Mouse (Mus musculus) A20 (cell line): ENCODE results near the gene Tnfrsf8.
"Not testable (repeated sequence)": the region's sequence is repeated elsewhere in the genome, so short reads cannot be mapped to it uniquely, and the experiment has no call there.

Experiments
- DNase-seq: peaks from one replicate; pipeline ENCODE4 v3.0.0-alpha.2; 2011; ENCODE audit warnings: low read depth, low spot score

The Tnfrsf8 gene

DNA sequence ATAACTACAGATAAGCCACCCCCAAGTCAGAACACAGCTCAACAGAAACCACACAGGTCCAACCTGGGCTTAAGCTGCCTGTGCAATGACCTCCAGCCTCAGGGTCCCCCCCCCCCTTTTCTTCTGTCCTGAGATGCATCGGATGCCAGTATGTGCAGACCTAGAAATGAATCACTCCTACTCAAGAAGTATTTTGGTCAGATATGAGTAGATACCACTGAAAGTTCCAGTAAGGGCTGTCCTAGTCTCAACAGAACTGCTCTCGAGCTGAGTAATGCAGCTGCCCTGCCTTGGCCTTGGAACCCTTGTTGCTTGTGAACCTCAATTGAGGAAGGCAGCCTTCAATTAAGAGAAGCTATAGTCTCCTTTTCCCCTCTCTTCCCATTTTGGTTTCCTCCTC, 4.1 kb downstream of the Tnfrsf8 start:
- no peak for DNase-seq

DNA sequence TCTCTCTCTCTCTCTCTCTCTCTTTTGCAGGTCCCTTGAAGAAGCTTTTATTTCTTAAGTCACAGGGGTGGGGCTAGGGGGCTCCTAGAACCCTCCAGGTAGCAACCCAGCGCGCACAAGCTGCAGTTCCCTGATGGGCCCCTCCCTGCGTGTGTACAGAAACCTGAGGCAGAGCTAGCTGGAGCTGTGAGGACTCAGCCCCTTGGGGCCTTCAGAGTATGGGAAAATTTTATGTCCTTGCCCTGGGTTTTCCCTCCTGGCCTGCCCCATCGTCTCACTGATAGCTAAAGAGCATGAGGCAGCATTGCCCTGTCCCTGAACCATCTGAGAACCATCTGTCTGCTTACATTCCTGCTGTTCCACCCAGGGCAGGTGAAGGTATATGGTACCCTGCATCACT, 8.5 kb downstream of the Tnfrsf8 start:
- DNase-seq: no peak

DNA sequence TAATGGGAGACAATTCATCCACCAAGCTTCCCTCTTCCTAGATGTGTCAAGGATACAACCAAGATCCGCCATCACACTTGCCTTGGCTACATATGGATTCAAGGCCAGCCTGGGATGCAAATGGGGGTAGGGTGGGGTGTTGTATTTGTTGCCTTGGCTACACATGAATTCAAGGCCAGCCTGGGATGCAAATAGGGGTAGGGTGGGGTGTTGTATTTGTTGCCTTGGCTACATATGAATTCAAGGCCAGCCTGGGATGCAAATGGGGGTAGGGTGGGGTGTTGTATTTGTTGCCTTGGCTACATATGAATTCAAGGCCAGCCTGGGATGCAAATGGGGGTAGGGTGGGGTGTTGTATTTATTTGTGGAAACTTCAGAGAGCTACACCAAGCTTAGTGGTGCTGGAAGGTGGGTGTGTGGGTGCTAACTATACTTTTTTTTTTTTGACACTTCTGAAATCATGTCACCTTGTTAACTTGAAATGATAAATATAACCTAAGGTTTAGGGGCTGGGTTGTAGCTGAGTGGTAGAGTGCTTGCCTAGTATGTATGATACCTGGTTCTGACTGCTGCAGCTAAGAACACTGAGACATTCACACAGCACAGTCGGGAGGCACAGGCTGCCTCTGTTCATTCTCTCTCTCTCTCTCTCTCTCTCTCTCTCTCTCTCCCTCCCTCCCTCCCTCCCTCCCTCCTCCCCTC, 9.2 kb downstream of the Tnfrsf8 start:
- not testable (repeated sequence) for DNase-seq

DNA sequence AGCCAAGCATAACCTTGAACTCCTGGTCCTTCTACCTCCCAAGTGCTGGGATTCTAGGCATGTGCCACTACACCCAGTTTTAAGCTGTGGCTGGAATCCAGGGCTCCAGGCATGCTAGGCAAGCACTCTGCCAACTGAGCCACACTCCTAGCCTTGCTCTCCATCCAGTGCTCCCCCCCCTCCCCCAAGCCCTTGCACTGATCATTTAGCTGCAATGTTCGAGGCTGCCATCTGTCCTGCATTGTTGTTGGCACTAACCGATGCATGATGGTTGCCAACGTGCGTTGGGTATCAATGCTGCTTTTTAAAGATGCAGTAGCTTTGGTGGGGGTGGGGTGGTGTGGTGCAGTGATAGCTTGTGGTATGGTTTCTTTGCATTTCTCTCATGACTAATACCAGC, 10.9 kb downstream of the Tnfrsf8 start:
- DNase-seq: no peak

DNA sequence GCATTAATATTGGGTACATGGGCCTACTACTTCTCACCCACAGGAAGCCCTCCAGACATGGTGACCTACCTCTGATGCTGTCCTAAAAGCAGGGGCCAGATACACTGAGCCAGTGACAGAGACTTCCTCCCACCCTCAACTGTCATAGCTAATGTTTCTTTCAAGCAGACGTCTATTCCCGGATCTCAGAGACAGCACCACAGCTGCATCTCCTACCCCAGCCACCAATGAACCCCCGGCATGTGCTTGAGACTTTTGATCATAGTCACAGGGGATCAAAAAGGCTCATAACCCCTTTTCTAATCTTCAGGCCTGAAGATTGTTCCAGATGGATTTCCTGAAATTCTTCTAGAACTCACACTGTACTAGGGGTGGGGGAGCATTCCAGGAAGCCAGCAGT, 12.9 kb downstream of the Tnfrsf8 start:
- no peak for DNase-seq

DNA sequence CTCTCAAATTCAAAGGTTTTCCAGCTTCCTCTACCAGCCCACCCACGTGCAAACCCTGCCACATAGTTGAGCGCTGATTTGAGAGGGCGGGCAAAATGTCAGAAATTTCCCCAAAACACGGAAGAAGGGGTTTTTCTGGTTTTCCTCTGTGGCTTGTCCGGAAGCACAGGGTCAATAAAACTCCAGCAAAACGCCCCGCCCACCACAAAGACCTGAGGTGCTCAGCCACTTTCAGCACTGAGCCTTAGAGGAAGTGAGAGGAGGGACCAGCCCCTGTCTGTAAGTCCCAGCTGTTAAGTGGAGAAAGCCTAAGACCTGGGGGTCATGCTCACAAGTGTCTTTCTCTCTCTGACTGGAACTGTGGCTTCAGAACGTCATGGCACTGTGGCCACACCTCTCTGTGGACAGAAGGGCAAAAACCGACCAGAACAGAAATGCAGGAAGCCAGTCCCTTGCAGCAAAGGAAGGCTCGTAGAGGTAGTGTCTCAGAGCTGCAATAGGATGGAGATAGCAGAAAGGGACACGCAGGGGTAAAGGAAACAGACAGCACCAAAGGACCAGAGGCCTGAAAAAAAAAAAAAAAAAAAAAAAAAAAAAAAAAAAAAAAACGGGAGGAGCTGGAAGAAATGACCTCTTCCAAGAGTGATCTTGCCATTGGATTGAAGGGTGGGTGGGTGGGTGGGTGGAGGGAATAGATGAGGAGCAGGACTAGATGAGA, 14.6 kb downstream of the Tnfrsf8 start:
- peak; percentile 92 for DNase-seq

DNA sequence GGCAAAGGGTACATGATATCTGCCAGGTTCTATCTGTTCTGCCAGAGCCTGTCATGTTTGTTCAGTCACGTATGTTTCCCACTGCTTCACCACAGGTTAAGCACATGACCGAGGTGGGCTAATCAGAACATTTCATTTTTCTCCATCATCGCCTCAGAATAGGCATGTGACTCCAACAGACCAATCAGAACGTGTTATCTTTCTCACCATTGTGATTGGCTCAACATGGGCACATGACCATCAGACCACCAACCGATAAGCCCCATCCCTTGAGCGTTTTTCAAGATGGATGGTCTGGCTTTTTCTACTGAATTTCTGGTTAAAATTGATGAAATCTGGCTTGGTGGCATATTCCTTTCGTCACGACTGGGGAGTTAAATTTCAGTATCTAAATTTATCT, 15.6 kb downstream of the Tnfrsf8 start:
- DNase-seq: no peak

DNA sequence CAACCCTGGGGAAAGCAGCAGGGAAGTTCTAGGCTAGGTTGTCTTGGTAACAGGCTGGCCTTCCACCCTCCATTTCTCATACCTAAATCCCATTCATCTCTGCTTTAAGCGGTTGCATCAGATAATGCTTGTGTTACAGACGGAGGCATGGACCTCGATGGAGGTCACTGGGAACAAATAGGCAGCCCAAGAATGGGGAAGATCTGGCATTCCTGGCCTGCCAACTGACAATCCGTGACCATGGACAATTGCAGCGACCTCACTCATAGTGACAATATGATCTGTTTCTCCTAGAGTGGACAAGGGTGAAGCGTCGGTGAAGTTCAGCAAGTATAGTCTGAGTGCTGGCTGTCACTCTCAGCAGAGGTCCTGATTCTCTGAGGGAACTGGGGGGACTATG, 16.1 kb downstream of the Tnfrsf8 start:
- DNase-seq: no peak

DNA sequence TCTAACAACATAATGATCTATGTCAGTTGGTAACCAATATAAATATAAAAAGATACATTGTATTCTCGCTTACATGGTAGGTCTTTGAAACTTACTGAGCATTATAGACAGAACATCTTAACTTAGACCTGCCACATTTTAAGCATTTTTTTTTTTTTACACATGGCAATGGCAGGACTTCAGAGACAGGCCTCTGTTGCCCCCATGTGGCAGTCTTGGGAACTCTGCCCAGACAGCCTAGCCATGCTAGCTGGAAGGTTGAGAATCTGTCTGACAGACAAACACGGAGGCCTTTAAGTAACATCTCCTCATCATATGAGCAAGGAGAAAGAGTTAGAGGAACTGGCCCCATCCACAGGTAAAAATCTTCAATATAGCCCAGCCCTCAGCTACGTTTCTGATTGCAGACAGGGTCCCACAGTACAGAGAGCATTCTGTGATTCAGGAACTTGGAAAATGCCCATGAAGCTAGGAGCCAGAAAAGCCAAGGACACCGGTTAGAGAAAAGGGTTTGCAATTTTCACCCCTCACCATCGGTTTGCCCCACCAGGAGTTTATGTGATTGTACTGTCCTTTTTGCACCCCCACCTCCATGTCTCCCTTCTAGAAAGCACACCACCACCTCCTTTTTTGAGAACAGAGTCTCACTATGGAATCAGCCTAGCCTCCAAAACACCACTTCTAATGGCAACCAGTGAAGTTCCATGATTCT, 19.2 kb downstream of the Tnfrsf8 start:
- DNase-seq: peak; percentile 70

DNA sequence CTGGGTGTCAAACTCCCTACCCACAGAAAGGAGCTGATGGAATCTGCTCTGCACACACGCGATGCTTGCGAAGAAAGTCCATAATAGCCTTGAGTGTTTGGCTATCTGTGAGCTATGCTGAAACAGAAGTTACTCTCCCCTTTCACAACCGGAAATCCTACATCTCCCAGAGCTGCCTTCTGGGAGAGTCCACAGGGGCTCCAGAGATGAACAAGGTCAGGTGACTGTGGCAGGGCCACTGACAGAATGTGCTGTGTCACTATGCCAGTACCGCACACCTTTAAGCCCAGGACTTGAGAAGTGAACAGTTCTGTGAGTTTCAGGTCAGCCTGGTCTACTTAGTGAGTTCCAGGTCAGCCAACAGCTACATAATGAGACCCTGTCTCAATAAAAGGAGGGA, 20.4 kb downstream of the Tnfrsf8 start:
- no peak for DNase-seq

DNA sequence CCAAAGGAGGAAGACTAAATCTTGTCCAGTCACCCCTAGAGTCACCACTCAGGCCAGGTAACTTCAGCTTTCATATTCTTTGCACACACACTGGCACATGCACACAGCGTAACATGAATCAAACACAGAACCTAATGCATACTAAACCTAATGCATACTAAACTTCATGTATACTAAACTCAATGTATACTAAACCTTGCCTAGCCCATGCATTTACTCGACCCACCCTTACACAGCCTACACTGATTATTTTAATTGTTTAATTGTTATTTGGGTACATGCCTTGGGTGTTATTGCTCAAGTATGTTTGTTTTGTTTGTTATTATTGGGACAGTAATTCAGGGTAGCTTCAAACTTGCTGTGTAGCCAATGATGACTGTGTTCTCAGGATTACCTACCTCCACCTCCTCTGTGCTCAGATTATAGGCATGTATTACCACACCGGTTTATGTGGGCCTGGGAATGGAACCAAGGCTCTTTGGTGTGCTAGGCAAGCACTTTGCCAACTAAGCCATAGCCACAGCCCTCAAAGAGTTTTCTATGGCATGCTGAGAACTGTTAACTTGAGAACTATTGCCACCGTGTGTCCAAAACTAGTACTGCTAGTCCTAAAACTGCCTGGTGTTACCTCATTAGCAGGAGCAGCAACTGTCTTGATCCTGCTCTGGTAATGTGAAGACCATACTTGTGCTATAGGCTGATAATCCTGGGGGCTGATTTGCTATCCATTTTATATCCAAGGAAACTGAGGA, 28.4 kb downstream of the Tnfrsf8 start:
- DNase-seq: peak; percentile 76

DNA sequence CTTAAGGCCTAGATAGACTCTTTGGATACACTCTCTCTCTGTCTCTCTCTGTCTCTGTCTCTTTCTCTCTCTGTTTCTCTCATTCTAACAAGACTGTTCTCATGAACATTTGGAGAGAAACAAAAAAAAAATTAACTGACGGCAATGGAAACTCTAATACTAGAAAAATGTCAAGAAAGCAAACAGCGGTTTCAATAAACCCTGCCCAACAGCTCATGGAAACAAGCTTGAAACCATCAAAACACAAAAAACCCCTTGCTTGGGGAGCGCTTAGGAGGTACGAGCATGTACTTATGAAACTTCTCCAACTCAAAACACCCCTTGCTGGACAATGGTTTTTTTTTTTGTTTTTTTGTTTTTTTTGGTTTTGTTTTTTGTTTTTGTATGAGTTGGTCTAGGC, 30.3 kb downstream of the Tnfrsf8 start:
- no peak for DNase-seq

DNA sequence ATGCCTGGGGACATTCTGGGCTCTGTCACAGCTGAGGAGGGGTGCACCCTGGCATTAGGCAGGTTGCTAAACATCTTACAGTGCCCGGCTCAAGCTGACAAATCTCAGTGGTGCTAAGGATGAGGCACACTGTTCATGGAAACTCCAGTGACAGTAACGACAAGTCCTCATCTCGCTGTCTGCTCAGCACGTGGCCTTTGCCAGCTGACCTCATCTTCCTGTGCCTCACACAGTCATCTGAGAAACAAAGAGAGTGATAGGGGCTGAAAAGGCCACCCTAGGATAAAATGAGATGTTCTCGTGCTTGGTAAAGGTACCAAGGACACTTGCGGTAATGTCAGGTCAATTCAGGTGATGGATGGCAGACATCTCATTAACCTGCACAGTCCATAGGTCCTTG, 31.5 kb downstream of the Tnfrsf8 start:
- DNase-seq: no peak

DNA sequence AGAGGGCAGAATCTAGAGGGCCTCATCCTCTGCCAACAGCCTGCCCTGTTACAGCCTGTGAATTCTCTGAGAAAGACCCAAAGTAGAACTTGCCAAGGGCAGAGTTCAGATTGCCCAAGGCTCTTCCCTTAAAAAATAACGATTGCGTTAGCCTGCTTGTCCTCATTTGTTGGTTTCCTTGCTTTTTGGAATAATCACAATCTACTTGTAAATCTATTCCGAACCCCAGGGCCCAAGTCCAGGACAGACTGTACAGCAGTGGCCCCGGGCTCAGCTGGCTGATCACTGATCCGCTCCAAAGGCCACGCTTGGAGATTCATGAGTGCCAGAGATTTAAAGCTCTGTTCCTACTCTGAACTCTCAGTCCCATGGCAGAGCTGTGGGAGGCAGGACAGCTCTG, 34.0 kb downstream of the Tnfrsf8 start:
- no peak for DNase-seq

DNA sequence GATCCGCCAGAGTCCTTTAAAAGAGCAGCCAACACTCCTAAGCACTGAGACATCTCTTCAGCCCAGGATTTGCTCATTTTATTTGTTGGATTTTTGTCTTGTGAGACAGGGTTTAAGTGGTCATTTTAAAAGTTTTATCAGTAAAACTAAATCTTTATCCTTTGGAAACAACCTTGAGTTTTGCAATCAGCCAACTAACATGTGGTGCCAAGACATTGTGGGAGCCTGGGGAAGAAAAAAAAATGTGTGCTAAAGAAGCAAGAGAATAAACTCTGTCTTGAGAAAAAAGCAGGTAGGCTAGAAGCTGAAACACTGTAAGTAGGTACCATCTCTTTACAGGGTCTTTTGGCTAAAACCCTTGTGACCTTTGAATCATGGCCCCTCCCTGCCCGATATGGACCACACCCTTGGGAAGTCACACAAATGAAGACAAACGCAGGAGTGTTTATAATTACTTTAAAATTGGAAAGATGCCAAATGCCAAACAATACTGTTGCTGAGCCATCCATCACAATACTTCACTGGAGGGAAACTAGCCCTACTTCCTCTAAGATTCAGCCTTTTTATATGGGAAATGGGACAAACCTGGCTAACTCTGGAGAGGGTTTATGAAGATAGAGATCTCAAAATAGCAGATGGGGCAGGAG, 36.1 kb downstream of the Tnfrsf8 start:
- DNase-seq: no peak

DNA sequence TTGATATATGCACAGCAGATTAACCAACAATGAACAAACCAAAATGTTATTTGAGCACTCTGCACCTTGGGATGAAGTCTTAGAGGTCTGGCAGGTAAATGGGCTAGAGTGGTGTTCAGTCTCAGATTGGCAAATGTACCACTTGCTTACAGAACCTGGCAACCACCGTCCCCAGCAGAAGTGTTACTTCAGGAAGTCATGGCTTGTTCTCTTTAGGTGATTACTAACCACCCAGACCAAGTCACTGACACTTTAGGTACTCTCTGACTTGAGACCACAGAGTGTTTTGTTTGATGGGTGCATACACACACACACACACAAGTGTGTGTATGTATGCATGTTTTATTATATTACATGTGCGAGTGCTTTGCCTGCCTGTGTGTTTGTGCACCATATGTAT, 36.7 kb downstream of the Tnfrsf8 start:
- DNase-seq: no peak

DNA sequence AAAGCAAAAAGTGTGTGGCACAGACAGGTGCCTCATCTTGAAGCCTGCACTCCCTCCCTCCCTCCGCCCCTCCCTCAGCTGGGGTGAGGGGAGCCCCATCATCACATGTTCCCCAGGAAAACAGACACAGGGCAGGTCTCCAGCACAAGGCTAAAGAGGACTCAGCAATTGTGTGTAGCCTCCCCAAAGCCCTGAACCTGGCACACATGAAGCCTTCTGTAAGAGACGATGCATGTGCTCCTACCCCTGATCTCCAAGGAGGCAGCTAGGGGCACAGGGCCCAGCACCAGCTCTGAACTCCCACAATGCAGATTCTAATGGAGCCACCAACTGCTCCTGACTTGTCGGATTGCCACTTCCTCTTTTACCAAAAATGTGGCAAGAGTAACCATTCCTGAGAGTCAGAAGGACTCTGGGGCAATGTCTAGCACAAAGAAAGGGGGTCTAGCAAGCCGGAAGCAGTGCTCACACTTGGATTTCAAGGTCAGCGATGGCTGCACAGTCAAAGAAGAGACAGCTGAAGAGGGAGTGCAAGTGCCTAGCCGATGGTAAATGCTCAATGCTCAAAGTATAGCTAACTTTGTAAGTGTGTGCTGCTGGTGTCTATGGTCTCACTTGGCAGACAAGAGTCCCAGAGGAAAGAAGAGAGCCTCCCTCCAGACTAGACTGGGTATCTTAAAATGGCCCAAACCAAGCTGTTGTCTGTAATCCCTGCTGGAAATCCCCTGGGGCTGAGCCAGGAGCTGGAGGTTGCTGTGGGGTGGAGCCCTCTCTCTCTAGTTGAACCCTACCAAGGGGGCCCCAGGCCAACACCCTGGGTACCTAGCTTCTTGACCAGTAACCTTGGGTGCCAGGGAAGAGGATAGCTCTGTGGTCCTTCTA, 38.4 kb downstream of the Tnfrsf8 start:
- no peak for DNase-seq

DNA sequence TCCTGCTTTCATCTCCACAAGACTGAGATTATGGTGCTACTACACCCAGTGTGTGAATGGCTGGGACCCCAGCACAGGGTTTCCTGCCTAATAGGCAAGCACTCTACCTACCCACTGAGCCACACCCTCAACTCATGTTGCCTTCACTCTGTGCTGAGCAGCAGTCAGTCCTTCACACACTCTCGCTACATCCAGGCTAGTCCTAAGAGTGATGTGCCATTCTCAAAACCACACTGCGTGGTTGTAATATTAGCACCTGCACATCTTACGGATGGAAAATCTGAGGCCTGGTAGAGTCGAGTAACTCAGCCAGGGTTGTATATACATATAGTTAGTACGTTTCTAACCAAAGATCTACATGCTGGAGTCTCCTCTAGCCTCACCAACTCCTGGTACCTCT, 40.1 kb downstream of the Tnfrsf8 start:
- DNase-seq: no peak

DNA sequence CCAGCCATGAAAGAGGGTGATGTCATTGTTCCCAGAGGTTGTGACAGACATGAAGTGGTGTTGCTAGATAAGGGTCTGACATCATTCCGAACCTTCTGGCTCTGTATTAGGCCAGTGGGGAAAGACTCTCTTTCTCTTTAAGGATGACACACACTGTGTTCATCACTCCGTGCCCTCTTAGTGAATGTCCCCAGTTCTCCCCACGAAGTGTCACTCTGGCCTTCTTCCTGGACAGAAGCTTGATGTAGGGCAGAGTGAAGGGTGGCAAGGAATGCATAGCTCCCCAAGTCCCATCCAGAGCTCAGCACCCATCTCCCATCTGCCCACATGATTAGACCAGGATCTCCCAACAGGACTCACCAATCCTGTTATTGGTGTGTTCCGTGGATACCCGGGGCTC, 41.0 kb downstream of the Tnfrsf8 start:
- no peak for DNase-seq

DNA sequence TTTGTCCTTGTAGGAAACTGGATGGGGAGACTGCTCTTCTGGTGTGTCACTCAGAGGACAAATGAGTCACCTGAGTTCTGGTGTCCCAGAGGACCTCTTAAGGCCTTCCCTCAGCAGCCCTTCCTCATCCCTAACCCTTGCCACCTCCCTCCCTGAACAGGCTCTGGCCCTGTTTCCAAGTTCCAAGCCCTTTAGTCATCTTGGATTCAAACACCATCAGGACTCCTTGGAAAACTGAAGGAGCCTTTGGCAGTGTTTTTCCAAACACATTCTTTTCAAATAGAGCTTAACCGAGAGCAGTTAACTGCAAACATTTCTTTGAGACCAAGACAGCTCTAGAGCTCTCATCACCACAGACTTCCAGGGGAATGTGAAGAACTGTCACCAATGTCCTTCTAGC, 42.2 kb downstream of the Tnfrsf8 start:
- no peak for DNase-seq

DNA sequence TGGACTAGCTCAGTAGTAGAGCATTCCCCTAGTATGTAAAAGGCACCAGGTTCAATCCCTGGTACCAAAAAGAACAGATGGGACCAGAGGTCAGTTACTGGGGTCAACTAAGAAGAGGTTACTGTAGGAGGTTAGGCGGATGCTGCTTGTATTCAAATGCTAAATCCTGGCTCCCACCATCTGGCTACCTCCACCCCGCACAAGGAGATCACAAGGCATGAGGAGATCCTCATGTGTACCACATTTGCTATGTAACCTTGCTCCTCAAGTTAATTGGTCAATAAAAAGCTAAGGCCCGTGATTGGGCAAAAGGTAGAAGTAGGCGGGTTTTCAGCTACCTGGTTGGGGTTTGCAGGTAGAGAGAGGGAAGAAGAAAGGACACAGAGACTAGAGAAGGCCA, 43.3 kb downstream of the Tnfrsf8 start:
- no peak for DNase-seq
